Mouse (Mus musculus) adrenal gland, adult 2 months (tissue): Measurements from ENCODE around the gene Zan. TPM values are rescaled to one million over a fixed set of nuclear protein-coding genes. Genes with fewer than 3 reads are reported as not detected.
"Not testable (repeated sequence)": the region's sequence is repeated elsewhere in the genome, so short reads cannot be mapped to it uniquely, and the experiment has no call there.

ENCODE experiments used
- DNase-seq: peaks from one replicate; pipeline ENCODE4 v3.0.0; 2021
- polyA plus RNA-seq: library from polyadenylated mRNA; depleted of rRNA; stranded (reverse); fragments of >200 nt; gene quantifications from 2 replicates; pipeline ENCODE4 v1.2.3, GENCODE M21; 2012
- total RNA-seq, 2 experiments: library from RNA; stranded (reverse); gene quantifications; 2 replicates each; pipeline ENCODE4 v1.2.3; 2021

Zan gene
- total and polyA plus RNA-seq, 3 experiments: 0.01 TPM; not detected in 2

- peak; percentile 100 for DNase-seq
Observed at GRCm38 (mm10) chr5:137501709-137502666, 25.1 kb upstream of the Zan start, which contains the start of gene Pop7. TSS of gene Pop7 (minus strand) at chr5:137502518.

- DNase-seq: no peak
Observed at GRCm38 (mm10) chr5:137500186-137500585, 23.3 kb upstream of the Zan start.

DNA sequence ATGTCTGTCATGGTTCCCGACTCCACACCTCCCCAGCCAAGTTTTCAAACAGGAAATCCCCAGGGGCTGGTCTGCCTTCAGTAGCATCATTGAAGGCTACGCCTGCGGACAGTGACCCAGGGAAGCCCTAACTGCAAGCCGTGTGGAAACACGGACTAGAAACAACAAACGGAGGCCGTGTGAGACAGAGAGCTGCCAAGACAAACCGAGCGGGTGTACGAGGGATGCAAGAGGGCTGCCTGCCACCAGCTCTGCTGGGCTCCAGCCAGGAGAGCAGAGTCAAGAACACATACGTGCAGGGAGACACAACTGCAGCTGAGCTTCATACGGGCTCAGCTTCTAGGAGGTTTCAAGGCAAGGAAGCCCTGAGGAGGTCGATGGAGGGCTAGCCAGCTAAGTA lies 17.0 kb upstream of the Zan start:
- DNase-seq: no peak

- no peak for DNase-seq
Observed at GRCm38 (mm10) chr5:137491559-137491958, 14.7 kb upstream of the Zan start.

- no peak for DNase-seq
Observed at GRCm38 (mm10) chr5:137487616-137488015, 10.8 kb upstream of the Zan start.

DNA sequence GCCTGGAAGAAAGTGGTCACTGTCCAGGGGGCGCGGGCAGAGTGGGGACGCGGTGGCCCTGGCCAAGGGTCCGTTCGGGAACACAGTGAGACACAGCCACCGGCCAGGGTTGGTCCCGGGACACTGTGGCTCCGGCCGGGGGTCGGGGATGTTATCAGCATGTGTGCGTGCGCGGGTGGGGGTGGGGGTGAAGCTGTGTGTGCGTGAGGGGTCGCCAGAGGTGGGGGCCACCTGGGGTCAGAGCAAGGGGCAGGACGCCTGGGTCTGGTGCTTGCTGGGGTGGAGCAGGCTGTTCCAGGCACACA lies 8.9 kb upstream of the Zan start:
- DNase-seq: no peak

DNA sequence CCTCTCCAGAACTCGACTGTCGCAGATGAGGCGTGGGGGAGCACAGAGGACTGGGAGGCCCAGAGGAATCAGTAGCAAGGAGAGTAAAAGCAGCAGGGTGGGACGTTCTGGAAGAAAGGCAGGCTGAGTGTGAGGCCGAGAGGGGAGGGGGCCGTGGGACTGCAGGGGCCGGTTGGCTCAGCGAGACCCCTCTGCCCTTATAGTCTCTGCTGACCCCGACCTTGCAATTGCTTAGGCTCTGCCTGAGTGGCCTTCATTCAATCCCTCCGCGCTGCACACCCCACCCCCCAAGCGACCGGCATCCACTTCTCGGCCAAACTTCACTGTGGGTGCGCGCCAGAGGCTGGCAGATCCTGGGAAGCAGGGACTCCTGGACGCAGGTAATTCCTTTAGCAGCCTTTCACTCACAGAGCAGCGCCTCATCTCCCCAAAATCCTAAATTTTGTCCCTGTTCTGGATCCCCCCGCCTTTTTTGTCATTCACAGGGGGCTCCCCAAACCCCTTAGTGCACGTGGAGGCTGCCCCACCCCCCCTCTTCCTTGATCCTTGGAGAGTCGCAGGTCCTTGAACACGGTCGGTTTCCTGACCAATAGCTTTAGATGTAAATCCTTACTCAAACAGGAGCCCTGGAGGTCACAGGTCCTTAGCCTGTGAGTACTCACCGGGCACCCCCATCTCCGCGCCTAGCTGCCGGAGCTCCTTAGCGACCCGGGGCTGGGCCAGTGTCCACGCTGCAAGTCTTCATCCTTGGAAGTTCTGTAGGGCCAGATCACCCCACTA lies 8.4 kb upstream of the Zan start:
- no peak for DNase-seq

- DNase-seq: peak; percentile 61
Observed at GRCm38 (mm10) chr5:137481897-137482296, 5.0 kb upstream of the Zan start.

DNA sequence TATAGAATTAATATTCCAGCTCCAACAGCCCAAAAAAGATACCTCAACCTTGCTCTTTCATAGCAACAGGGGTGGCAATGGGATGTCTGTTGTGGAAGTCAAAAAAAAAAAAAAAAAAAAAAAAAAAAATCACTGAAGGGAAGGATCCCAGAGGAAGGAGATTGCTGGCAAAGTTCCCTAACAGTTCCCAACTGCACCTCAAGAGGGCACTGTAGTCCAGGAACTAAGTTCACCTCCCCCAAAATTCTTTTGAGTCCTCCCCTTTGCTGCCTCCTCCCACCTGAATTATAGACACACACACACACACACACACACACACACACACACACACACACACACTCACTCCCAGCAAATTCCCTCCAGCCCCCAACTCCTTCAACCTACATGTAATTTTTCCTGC lies 4.3 kb upstream of the Zan start:
- DNase-seq: peak; percentile 76

DNA sequence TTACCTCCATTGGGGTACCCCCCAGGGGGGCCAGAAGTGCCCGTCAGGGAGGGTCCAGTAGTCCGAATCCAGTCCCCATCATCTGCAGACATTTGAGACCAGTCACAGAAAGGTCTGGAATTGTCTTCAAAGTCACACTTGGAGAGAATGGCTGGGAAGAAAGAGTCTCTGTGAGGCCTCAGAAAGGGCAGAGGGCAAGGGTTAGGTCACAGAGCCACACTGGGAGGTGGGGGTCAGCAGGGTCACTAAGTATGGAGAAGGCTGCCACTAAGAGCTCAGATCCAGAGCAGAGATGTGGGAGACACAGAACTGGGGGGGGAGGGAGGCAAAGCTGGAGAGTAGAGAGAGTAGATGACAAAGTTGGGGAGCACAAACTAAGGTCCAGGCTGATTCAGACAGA lies 2.5 kb downstream of the Zan start:
- DNase-seq: no peak

GRCm38 (mm10) chr5:137472252-137472904 lies 4.5 kb downstream of the Zan start:
- no peak for DNase-seq

GRCm38 (mm10) chr5:137466946-137467345 lies 9.9 kb downstream of the Zan start:
- no peak for DNase-seq

DNA sequence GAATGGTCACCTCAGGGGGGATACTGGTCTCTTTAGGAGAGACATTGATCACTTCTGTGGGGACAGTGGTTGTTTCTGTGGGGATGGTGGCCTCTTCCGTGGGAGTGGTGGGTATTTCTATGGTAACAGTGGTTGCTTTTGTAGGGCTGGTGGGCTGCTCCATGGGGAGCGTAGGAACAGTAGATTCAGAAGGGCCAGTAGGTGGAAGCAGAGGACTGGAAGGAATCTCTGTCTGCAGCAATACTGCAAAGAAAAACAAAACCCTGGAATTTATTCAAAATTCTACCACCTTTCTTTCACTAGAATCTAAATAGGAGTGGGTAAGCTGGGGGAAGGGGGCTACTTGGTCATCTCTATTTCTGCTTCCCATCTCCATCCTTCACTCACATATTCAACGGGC lies 11.8 kb downstream of the Zan start:
- no peak for DNase-seq

GRCm38 (mm10) chr5:137455866-137456591 lies 20.8 kb downstream of the Zan start:
- DNase-seq: no peak

- no peak for DNase-seq
Observed at GRCm38 (mm10) chr5:137455206-137455605, 21.7 kb downstream of the Zan start.

DNA sequence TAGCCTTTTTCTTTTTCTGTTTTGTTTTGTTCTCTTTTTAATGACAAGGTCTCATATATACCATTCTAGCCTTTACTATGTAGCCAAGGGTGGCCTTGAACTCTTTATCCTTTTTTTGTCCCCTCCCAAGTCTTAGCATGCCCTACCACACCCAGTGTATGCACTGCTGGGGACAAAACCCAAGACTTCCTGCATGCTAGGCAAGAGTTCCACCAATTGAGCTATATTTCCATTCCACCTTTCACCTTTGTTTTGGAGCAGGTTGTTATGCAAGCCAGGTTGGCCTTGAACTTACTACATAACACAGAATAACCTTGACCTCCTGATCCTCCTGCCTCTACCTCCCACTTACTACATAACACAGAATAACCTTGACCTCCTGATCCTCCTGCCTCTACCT lies 31.3 kb downstream of the Zan start:
- no peak for DNase-seq

DNA sequence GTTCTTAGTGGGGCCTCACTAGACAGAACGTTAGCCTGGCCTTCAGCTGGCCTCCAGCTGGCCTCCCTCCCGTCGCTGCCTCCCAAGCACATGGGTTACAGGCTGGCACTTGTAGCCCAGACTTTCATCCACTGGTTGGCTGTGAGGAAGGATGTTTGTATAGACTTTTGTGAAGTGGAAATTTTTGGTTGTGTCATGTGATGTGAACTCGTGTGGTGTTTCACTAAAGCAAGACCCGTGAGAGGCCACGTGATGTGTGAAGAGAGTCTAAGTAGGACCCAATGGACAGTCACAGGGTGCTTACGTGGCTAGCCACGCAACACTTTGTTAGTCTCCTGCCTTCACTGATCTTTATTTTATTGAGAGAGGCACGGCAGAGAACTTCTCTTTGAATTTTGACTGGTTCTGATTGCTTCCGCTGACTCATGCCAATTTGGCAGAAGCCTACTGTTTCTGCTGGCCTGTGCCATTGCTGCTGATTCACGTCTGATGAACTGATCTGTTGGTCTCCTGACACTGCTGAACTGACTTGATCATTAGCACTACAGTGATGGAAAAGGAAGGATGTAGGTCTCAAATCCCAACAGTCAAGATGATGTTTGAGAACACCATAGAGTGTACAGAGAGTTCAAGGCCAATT lies 36.5 kb downstream of the Zan start:
- DNase-seq: peak; percentile 72

DNA sequence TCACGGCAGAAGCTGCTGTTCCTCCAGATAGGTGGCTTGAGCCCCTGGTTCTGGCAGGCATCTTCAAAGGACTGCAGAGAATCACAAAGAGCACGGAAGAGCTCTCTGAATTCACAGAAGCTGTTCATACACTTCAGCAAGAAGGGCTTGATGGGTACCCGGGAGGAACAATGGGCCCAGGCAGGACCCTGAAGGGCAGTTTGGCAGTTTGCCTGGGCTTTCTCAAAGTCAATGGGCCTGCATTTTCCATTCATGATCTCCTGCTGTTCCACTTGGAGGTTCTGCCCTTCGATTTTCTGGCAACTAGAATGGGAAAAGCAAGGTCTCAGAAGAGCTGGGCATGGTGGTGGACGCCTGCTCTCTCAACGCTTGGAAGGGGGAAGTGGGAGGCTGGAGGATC lies 43.0 kb downstream of the Zan start:
- no peak for DNase-seq

- not testable (repeated sequence) for DNase-seq
Observed at GRCm38 (mm10) chr5:137430402-137430801, 46.5 kb downstream of the Zan start.

DNA sequence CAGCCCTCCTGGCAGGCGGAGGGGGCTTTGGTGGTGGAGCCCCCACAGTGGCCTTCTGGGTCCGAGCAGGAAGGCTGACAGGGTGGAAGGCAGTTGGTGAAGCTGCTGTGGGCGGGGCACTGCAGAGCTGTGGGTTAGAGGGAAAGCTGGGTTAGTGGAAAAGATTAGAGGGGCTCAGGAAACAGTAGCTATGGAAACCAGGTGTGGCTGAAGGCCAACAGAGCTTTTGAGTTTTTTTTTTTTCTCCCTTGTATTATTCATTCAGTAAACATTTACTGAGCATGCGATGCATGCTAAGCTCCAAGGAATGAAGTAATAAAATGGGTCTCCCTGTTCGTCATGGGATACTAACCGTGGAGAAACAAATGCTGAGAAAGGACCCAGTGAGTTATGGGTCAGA lies 51.2 kb downstream of the Zan start:
- DNase-seq: no peak

GRCm38 (mm10) chr5:137419841-137420240 lies 57.0 kb downstream of the Zan start:
- DNase-seq: no peak

DNA sequence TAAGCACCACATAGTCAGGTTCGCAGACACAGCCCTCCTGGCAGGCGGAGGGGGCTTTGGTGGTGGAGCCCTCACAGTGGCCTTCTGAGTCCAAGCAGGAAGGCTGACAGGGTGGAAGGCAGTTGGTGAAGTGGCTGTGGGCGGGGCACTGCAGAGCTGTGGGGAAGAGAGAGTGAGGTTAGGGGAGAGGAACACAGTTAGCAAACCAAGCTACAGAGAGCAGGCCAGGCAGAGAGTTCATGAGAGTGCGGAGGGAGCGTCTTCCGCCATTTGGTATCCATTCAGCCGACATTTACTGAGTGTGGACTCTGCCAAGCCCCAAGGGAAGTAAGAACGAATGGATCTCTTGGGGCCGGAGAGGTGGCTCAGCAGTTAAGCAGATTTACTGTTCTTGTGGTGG lies 57.8 kb downstream of the Zan start:
- no peak for DNase-seq
